Mouse (Mus musculus) cerebellum, postnatal 25 days (tissue): ENCODE data around the gene Slc7a11.

ENCODE experiments used
- DNase-seq, 2 experiments: peaks; one replicate each; pipeline ENCODE4 v3.0.0; 2021; ENCODE audit warnings: mixed read lengths in 2 of 2

Gene Slc7a11

GRCm38 (mm10) chr3:50388786-50389185, 54.6 kb downstream of the Slc7a11 start:
- DNase-seq = no peak

GRCm38 (mm10) chr3:50388288-50388687, 55.1 kb downstream of the Slc7a11 start:
- DNase-seq = no peak

- DNase-seq = no peak
These were observed 56.1 kb downstream of the Slc7a11 start for GRCm38 (mm10) chr3:50387280-50387679.

- DNase-seq = no peak
These were observed 56.7 kb downstream of the Slc7a11 start for GRCm38 (mm10) chr3:50386561-50387221.

GRCm38 (mm10) chr3:50386066-50386465, 57.3 kb downstream of the Slc7a11 start:
- DNase-seq = no peak

- no peak for DNase-seq
These were observed 60.7 kb downstream of the Slc7a11 start for GRCm38 (mm10) chr3:50382729-50383128.

GRCm38 (mm10) chr3:50381861-50382693, 61.3 kb downstream of the Slc7a11 start:
- DNase-seq = peak in 1 of 2 experiments; percentile 15

- DNase-seq = peak; percentile 81 to 90
These were observed 62.1 kb downstream of the Slc7a11 start for GRCm38 (mm10) chr3:50381160-50381860.

GRCm38 (mm10) chr3:50379942-50380341, 63.5 kb downstream of the Slc7a11 start:
- no peak for DNase-seq

- DNase-seq = no peak
These were observed 67.9 kb downstream of the Slc7a11 start for GRCm38 (mm10) chr3:50375477-50375876.

- peak; percentile 23 to 47 for DNase-seq
These were observed 73.6 kb downstream of the Slc7a11 start for GRCm38 (mm10) chr3:50369791-50370190.

- no peak for DNase-seq
These were observed 76.2 kb downstream of the Slc7a11 start for GRCm38 (mm10) chr3:50367175-50367574.

GRCm38 (mm10) chr3:50363659-50364058, 79.8 kb downstream of the Slc7a11 start:
- no peak for DNase-seq

GRCm38 (mm10) chr3:50347081-50347480, 96.3 kb downstream of the Slc7a11 start:
- DNase-seq = no peak

- peak; percentile 6 to 21 for DNase-seq
These were observed 99.0 kb downstream of the Slc7a11 start for GRCm38 (mm10) chr3:50344411-50344810.

GRCm38 (mm10) chr3:50324524-50324923, 118.9 kb downstream of the Slc7a11 start:
- DNase-seq = no peak

GRCm38 (mm10) chr3:50323881-50324280, 119.5 kb downstream of the Slc7a11 start:
- no peak for DNase-seq

GRCm38 (mm10) chr3:50320862-50321261, 122.6 kb downstream of the Slc7a11 start:
- no peak for DNase-seq

GRCm38 (mm10) chr3:50318074-50318473, 125.3 kb downstream of the Slc7a11 start:
- DNase-seq = no peak

- no peak for DNase-seq
These were observed 129.6 kb downstream of the Slc7a11 start for GRCm38 (mm10) chr3:50313816-50314215.

- no peak for DNase-seq
These were observed 135.8 kb downstream of the Slc7a11 start for GRCm38 (mm10) chr3:50307339-50308327.

- DNase-seq = peak; percentile 39 to 52
These were observed 137.1 kb downstream of the Slc7a11 start for GRCm38 (mm10) chr3:50306334-50306733.
